Mouse (Mus musculus) stomach, embryonic 16.5 days (tissue): Measurements from ENCODE around the gene Ift43. TPM values are rescaled to one million over a fixed set of nuclear protein-coding genes. Genes with fewer than 3 reads are reported as not detected.

Experiments
- polyA plus RNA-seq: library from polyadenylated mRNA; unstranded; fragments of >200 nt; fragmentation: Nextera tagmentation; extraction: Ambion mirVana; gene quantifications from 2 replicates; pipeline ENCODE4 v1.2.1, GENCODE M21; 2015

The Ift43 gene
- polyA plus RNA-seq, 1 experiment from 2014 or later: 54.1 TPM

Other genes with a start within 250 kb of the Ift43 start
- 31.2 and 35.8 TPM in 2 replicates for gene Tgfb3, start 3.5 kb upstream of the Ift43 start, polyA plus RNA-seq
- gene Gpatch2l, start 159.3 kb downstream of the Ift43 start, polyA plus RNA-seq: 15.5 and 17.2 TPM in 2 replicates